Mouse (Mus musculus) gonadal fat pad, adult 2 months (tissue): Measurements from ENCODE around the gene Ranbp6. TPM values are rescaled to one million over a fixed set of nuclear protein-coding genes. Genes with fewer than 3 reads are reported as not detected.

ENCODE experiments used
- DNase-seq: peaks from one replicate; pipeline ENCODE4 v3.0.0-alpha.2; 2012; ENCODE audit warnings: low read depth
- polyA plus RNA-seq: library from polyadenylated mRNA; depleted of rRNA; stranded (reverse); fragments of >200 nt; gene quantifications from 2 replicates; pipeline ENCODE4 v1.2.3, GENCODE M21; 2012; rRNA removed

The Ranbp6 gene
- polyA plus RNA-seq, result 3.7 and 3.8 TPM in 2 replicates

- DNase-seq, result no peak
These were observed at the start of gene Ranbp6 for GRCm38 (mm10) chr19:29812581-29813460. TSS of gene Ranbp6 (minus strand) at chr19:29812974.

GRCm38 (mm10) chr19:29860816-29861215 is 48.0 kb upstream of the Ranbp6 start:
- DNase-seq, result no peak

GRCm38 (mm10) chr19:29857267-29857666 is 44.5 kb upstream of the Ranbp6 start:
- DNase-seq, result no peak

- no peak for DNase-seq
These were observed 40.9 kb upstream of the Ranbp6 start for GRCm38 (mm10) chr19:29853711-29854110.

- no peak for DNase-seq
These were observed 38.4 kb upstream of the Ranbp6 start for GRCm38 (mm10) chr19:29851036-29851690.

- DNase-seq, result no peak
These were observed 37.3 kb upstream of the Ranbp6 start for GRCm38 (mm10) chr19:29849924-29850551.

- DNase-seq, result no peak
These were observed 31.4 kb upstream of the Ranbp6 start for GRCm38 (mm10) chr19:29844036-29844661.

GRCm38 (mm10) chr19:29843641-29844035 is 30.9 kb upstream of the Ranbp6 start:
- DNase-seq, result no peak

GRCm38 (mm10) chr19:29842973-29843372 is 30.2 kb upstream of the Ranbp6 start:
- DNase-seq, result no peak

- no peak for DNase-seq
These were observed 27.9 kb upstream of the Ranbp6 start for GRCm38 (mm10) chr19:29840642-29841041.

GRCm38 (mm10) chr19:29838636-29839135 is 25.9 kb upstream of the Ranbp6 start:
- DNase-seq, result no peak

- no peak for DNase-seq
These were observed 25.4 kb upstream of the Ranbp6 start for GRCm38 (mm10) chr19:29838171-29838570.

- DNase-seq, result peak; percentile 86
These were observed 22.7 kb upstream of the Ranbp6 start for GRCm38 (mm10) chr19:29835364-29836034.

GRCm38 (mm10) chr19:29830911-29831310 is 18.1 kb upstream of the Ranbp6 start:
- no peak for DNase-seq

GRCm38 (mm10) chr19:29828558-29828957 is 15.8 kb upstream of the Ranbp6 start:
- no peak for DNase-seq

- no peak for DNase-seq
These were observed 13.9 kb upstream of the Ranbp6 start for GRCm38 (mm10) chr19:29826686-29827085.

- no peak for DNase-seq
These were observed 12.2 kb upstream of the Ranbp6 start for GRCm38 (mm10) chr19:29825003-29825402.

- DNase-seq, result no peak
These were observed 11.4 kb upstream of the Ranbp6 start for GRCm38 (mm10) chr19:29824034-29824700.

- no peak for DNase-seq
These were observed 10.8 kb upstream of the Ranbp6 start for GRCm38 (mm10) chr19:29823456-29824010.

GRCm38 (mm10) chr19:29820966-29821365 is 8.2 kb upstream of the Ranbp6 start:
- no peak for DNase-seq
